Mouse (Mus musculus) CH12.LX (cell line): Measurements from ENCODE around the gene Nccrp1.

ENCODE experiments used
- CHD1 ChIP-seq: IDR thresholded peaks from 2 replicates; pipeline ENCODE4 v1.6.1; 2012; ENCODE audit warnings: low read depth, low read length, improper control_type of control experiment, inconsistent platforms
- CHD2 ChIP-seq: IDR thresholded peaks from 2 replicates; pipeline ENCODE4 v1.6.1; 2011; ENCODE audit warnings: low read length, improper control_type of control experiment
- CTCF ChIP-seq, 2 experiments: IDR thresholded peaks in 1 of 2; conservative IDR thresholded peaks in 1 of 2; 2 replicates each; pipeline ENCODE4 v1.5.1; 2011 to 2012; ENCODE audit warnings: low read depth in 2 of 2, low read length in 2 of 2, improper control_type of control experiment in 1 of 2, inconsistent platforms in 1 of 2, mild to moderate bottlenecking in 1 of 2, moderate library complexity in 1 of 2
- GABPA ChIP-seq: IDR thresholded peaks from 2 replicates; pipeline ENCODE4 v1.6.1; 2012; ENCODE audit warnings: low read depth, low read length, improper control_type of control experiment, inconsistent platforms; ENCODE audit not compliant: insufficient replicate concordance
- JUND ChIP-seq: conservative IDR thresholded peaks from 2 replicates; pipeline ENCODE4 v1.6.1; 2011; ENCODE audit warnings: low read depth, low read length, improper control_type of control experiment
- KAT2A ChIP-seq: IDR thresholded peaks from 2 replicates; pipeline ENCODE4 v1.6.1; 2012; ENCODE audit warnings: low read length, improper control_type of control experiment, inconsistent platforms; ENCODE audit not compliant: insufficient replicate concordance
- MAX ChIP-seq: IDR thresholded peaks from 2 replicates; pipeline ENCODE4 v1.6.1; 2011; ENCODE audit warnings: low read length, improper control_type of control experiment
- MAZ ChIP-seq: IDR thresholded peaks from 2 replicates; pipeline ENCODE4 v1.6.1; 2012; ENCODE audit warnings: low read depth, mild to moderate bottlenecking, inconsistent platforms, low read length, improper control_type of control experiment, moderate library complexity
- POLR2A ChIP-seq: IDR thresholded peaks from 2 replicates; pipeline ENCODE4 v1.6.1; 2011; ENCODE audit warnings: low read depth, mild to moderate bottlenecking, improper control_type of control experiment, low read length
- RCOR1 ChIP-seq: conservative IDR thresholded peaks from 2 replicates; pipeline ENCODE4 v1.6.1; 2012; ENCODE audit warnings: low read depth, mild to moderate bottlenecking, inconsistent platforms, low read length, improper control_type of control experiment
- SIN3A ChIP-seq: IDR thresholded peaks from 2 replicates; pipeline ENCODE4 v1.6.1; 2012; ENCODE audit warnings: low read length, improper control_type of control experiment, inconsistent platforms
- TCF12 ChIP-seq: IDR thresholded peaks from 2 replicates; pipeline ENCODE4 v1.6.1; 2014; ENCODE audit warnings: low read depth, mild to moderate bottlenecking, inconsistent platforms, low read length, improper control_type of control experiment
- ZNF384 ChIP-seq: IDR thresholded peaks from 2 replicates; pipeline ENCODE4 v1.6.1; 2012; ENCODE audit warnings: low read depth, low read length, improper control_type of control experiment, inconsistent platforms

- TF ChIP-seq MAZ (no peak), POLR2A (no peak), CHD2 (no peak), TCF12 (no peak), JUND (no peak), GABPA (no peak), RCOR1 (no peak), SIN3A (no peak), MAX (no peak), CHD1 (no peak), ZNF384 (no peak), KAT2A (no peak), CTCF (conservative IDR thresholded peaks at IDR 0.05 in 1 of 2, IDR thresholded peaks at IDR 0.05 in 1 of 2; ENCODE audit: low read depth in 2 of 2, low read length in 2 of 2) (no peak)
These were observed 6.0 kb upstream of the Nccrp1 start for GRCm38 (mm10) chr7:28553076-28553475.
